Mouse (Mus musculus): Measurements from ENCODE around the gene Tpx2. TPM values are rescaled to one million over a fixed set of nuclear protein-coding genes. Genes with fewer than 3 reads are reported as not detected.

Tpx2 gene
- 10 to 100 TPM; 46.7 to 49.4 TPM for total RNA-seq (2023)

GRCm38 (mm10) chr2:152847815-152848302, at the start of gene Tpx2:
Gene Tpx2 (plus strand): TSS chr2:152847964.

GRCm38 (mm10) chr2:152831019-152831878, 16.5 kb upstream of the Tpx2 start, which contains the start of gene Bcl2l1:
Gene Bcl2l1 (minus strand): TSS chr2:152831728.

GRCm38 (mm10) chr2:152911031-152911430, 63.3 kb downstream of the Tpx2 start, which contains the start of gene Mylk2:
Gene Mylk2 (plus strand): TSS chr2:152911352.

GRCm38 (mm10) chr2:152933048-152933447, 85.3 kb downstream of the Tpx2 start, which contains the start of gene Foxs1:
Gene Foxs1 (minus strand): TSS chr2:152933208.

Other genes with a start within 250 kb of the Tpx2 start
- gene Defb45, start 248.6 kb upstream of the Tpx2 start, total RNA-seq (2023): not detected
- gene Defb36, start 243.6 kb upstream of the Tpx2 start, total RNA-seq (2023): not detected
- 1 to 10 TPM in 1 of 2 experiments, not detected in 1; 1.7 TPM for gene Defb25, start 224.9 kb upstream of the Tpx2 start, total RNA-seq (2023)
- gene Rem1, start 221.0 kb upstream of the Tpx2 start, total RNA-seq (2023): 10 to 100 TPM; 10.2 to 11.2 TPM
- 100 to 1,000 TPM; 132 to 147 TPM for gene H13, start 178.5 kb upstream of the Tpx2 start, total RNA-seq (2023)
- 10 to 100 TPM; 13.8 to 15.9 TPM for gene Mcts2, start 160.9 kb upstream of the Tpx2 start, total RNA-seq (2023)
- gene Id1, start 111.7 kb upstream of the Tpx2 start, total RNA-seq (2023): 10 to 100 TPM; 48.3 to 57.3 TPM
- under 1 TPM; 0.51 to 0.93 TPM for gene Cox4i2, start 93.8 kb upstream of the Tpx2 start, total RNA-seq (2023)
- 10 to 100 TPM; 29.6 to 30.5 TPM for gene Bcl2l1, start 16.2 kb upstream of the Tpx2 start, total RNA-seq (2023)
- under 1 TPM in 1 of 2 experiments, not detected in 1; 0.15 TPM for gene Mylk2, start 63.4 kb downstream of the Tpx2 start, total RNA-seq (2023)
- not detected for gene Foxs1, start 85.2 kb downstream of the Tpx2 start, total RNA-seq (2023)
- not detected for gene Dusp15, start 103.7 kb downstream of the Tpx2 start, total RNA-seq (2023)
- gene Ttll9, start 114.5 kb downstream of the Tpx2 start, total RNA-seq (2023): not detected
- 10 to 100 TPM; 17.9 to 19.6 TPM for gene Pdrg1, start 167.5 kb downstream of the Tpx2 start, total RNA-seq (2023)
- gene Xkr7, start 183.9 kb downstream of the Tpx2 start, total RNA-seq (2023): not detected
- gene Ccm2l, start 218.0 kb downstream of the Tpx2 start, total RNA-seq (2023): 1 to 10 TPM; 1.9 to 2.3 TPM

Measured in neutrophil, adult 59 days (primary cell).